Mouse (Mus musculus) adipocyte (in vitro differentiated cells): Measurements from ENCODE around the gene C9orf72.
"Not testable (repeated sequence)": the region's sequence is repeated elsewhere in the genome, so short reads cannot be mapped to it uniquely, and the experiment has no call there.

Source experiments
- DNase-seq: peaks from one replicate; pipeline ENCODE4 v3.0.0-alpha.2; 2016; ENCODE audit warnings: low spot score

Gene C9orf72

GRCm38 (mm10) chr4:35225734-35226495 is at the start of gene C9orf72:
C9orf72 (minus strand) TSS chr4:35226175.
- peak; percentile 97 for DNase-seq

- no peak for DNase-seq
Observed at GRCm38 (mm10) chr4:35259006-35259405, 33.0 kb upstream of the C9orf72 start.

- DNase-seq: no peak
Observed at GRCm38 (mm10) chr4:35244023-35244422, 18.0 kb upstream of the C9orf72 start.

- no peak for DNase-seq
Observed at GRCm38 (mm10) chr4:35241735-35242134, 15.8 kb upstream of the C9orf72 start.

GRCm38 (mm10) chr4:35238696-35239095 is 12.7 kb upstream of the C9orf72 start:
- DNase-seq: no peak

GRCm38 (mm10) chr4:35238240-35238639 is 12.3 kb upstream of the C9orf72 start:
- not testable (repeated sequence) for DNase-seq

- no peak for DNase-seq
Observed at GRCm38 (mm10) chr4:35236313-35236712, 10.3 kb upstream of the C9orf72 start.

- no peak for DNase-seq
Observed at GRCm38 (mm10) chr4:35228260-35228659, 2.3 kb upstream of the C9orf72 start.

GRCm38 (mm10) chr4:35226496-35226992 is 569 bp upstream of the C9orf72 start:
- no peak for DNase-seq

GRCm38 (mm10) chr4:35225141-35225733 is 738 bp downstream of the C9orf72 start:
- DNase-seq: peak; percentile 44

GRCm38 (mm10) chr4:35224101-35224500 is 1.9 kb downstream of the C9orf72 start:
- no peak for DNase-seq

GRCm38 (mm10) chr4:35223376-35223988 is 2.5 kb downstream of the C9orf72 start:
- DNase-seq: peak; percentile 24

- DNase-seq: peak; percentile 17
Observed at GRCm38 (mm10) chr4:35221903-35222302, 4.1 kb downstream of the C9orf72 start.

- DNase-seq: no peak
Observed at GRCm38 (mm10) chr4:35221131-35221530, 4.8 kb downstream of the C9orf72 start.

- DNase-seq: no peak
Observed at GRCm38 (mm10) chr4:35220108-35220731, 5.8 kb downstream of the C9orf72 start.

GRCm38 (mm10) chr4:35204659-35205058 is 21.3 kb downstream of the C9orf72 start:
- no peak for DNase-seq

- no peak for DNase-seq
Observed at GRCm38 (mm10) chr4:35203724-35204123, 22.3 kb downstream of the C9orf72 start.

GRCm38 (mm10) chr4:35201700-35202099 is 24.3 kb downstream of the C9orf72 start:
- no peak for DNase-seq

- DNase-seq: no peak
Observed at GRCm38 (mm10) chr4:35192725-35193124, 33.2 kb downstream of the C9orf72 start.

GRCm38 (mm10) chr4:35189794-35190193 is 36.2 kb downstream of the C9orf72 start:
- no peak for DNase-seq

GRCm38 (mm10) chr4:35187617-35188326 is 38.2 kb downstream of the C9orf72 start:
- DNase-seq: no peak
